Mouse (Mus musculus) activated CD4-positive, CD25-positive, alpha-beta regulatory T cell, adult 4 months (primary cell): ENCODE data around the gene Pdgfc. TPM values are rescaled to one million over a fixed set of nuclear protein-coding genes. Genes with fewer than 3 reads are reported as not detected.

ENCODE experiments used
- ATAC-seq: one replicate; pipeline ENCODE4 v1.8.0; 2017
- polyA plus RNA-seq, 2 experiments: library from polyadenylated mRNA; unstranded; fragments of 100-300 nt; shearing (Covaris generic); gene quantifications; one replicate each; pipeline ENCODE4 v1.2.1; 2017

Pdgfc gene
- polyA plus RNA-seq, 2 experiments from 2014 or later, result not detected

- ATAC-seq, result no peak
Measured at GRCm38 (mm10) chr3:81160457-81161165, 124.4 kb downstream of the Pdgfc start.

- no peak for ATAC-seq
Measured at GRCm38 (mm10) chr3:81162129-81162528, 125.9 kb downstream of the Pdgfc start.

- ATAC-seq, result no peak
Measured at GRCm38 (mm10) chr3:81164091-81164490, 127.9 kb downstream of the Pdgfc start.

- ATAC-seq, result no peak
Measured at GRCm38 (mm10) chr3:81170073-81170809, 134.0 kb downstream of the Pdgfc start.

GRCm38 (mm10) chr3:81174832-81175231 lies 138.6 kb downstream of the Pdgfc start:
- ATAC-seq, result no peak

GRCm38 (mm10) chr3:81181319-81182013 lies 145.2 kb downstream of the Pdgfc start:
- ATAC-seq, result no peak

- no peak for ATAC-seq
Measured at GRCm38 (mm10) chr3:81196937-81197336, 160.7 kb downstream of the Pdgfc start.

GRCm38 (mm10) chr3:81197644-81198043 lies 161.4 kb downstream of the Pdgfc start:
- no peak for ATAC-seq

GRCm38 (mm10) chr3:81200647-81201046 lies 164.4 kb downstream of the Pdgfc start:
- ATAC-seq, result no peak

- ATAC-seq, result no peak
Measured at GRCm38 (mm10) chr3:81205201-81205600, 169.0 kb downstream of the Pdgfc start.

GRCm38 (mm10) chr3:81208246-81208645 lies 172.0 kb downstream of the Pdgfc start:
- no peak for ATAC-seq

- no peak for ATAC-seq
Measured at GRCm38 (mm10) chr3:81211147-81211546, 174.9 kb downstream of the Pdgfc start.

- no peak for ATAC-seq
Measured at GRCm38 (mm10) chr3:81211666-81212065, 175.4 kb downstream of the Pdgfc start.

GRCm38 (mm10) chr3:81215547-81216118 lies 179.4 kb downstream of the Pdgfc start:
- ATAC-seq, result no peak

GRCm38 (mm10) chr3:81221682-81222081 lies 185.5 kb downstream of the Pdgfc start:
- ATAC-seq, result no peak

- ATAC-seq, result no peak
Measured at GRCm38 (mm10) chr3:81228344-81228743, 192.1 kb downstream of the Pdgfc start.

- no peak for ATAC-seq
Measured at GRCm38 (mm10) chr3:81242697-81243590, 206.7 kb downstream of the Pdgfc start.

- ATAC-seq, result no peak
Measured at GRCm38 (mm10) chr3:81243591-81243990, 207.4 kb downstream of the Pdgfc start.

GRCm38 (mm10) chr3:81262801-81263200 lies 226.6 kb downstream of the Pdgfc start:
- no peak for ATAC-seq
